Mouse (Mus musculus): ENCODE measurements around the gene LTO1. TPM values are rescaled to one million over a fixed set of nuclear protein-coding genes. Genes with fewer than 3 reads are reported as not detected.
A peak's percentile ranks its signal among the peaks of the same experiment; 100 is the strongest.
"Not testable (repeated sequence)": the region's sequence is repeated elsewhere in the genome, so short reads cannot be mapped to it uniquely, and the experiment has no call there.

Gene LTO1
- polyA plus RNA-seq, 2 experiments = 22.0 to 46.5 TPM

- Histone ChIP-seq H3K27me3 (ENCODE audit: control insufficient read depth, insufficient read depth, low read length) (peaks cover 55% of the 10 kb centered on the region), H3K4me2 (replicated peaks; ENCODE audit: low read depth, low read length, severe bottlenecking) (peak within 1 kb of the TSS; percentile 79), H3K9me3 (ENCODE audit: control insufficient read depth, low read length) (no peaks in the 10 kb centered on the region), H3K27ac (replicated peaks; ENCODE audit: low read depth, low read length) (no peak within 1 kb of the TSS), H3K4me1 (ENCODE audit: control insufficient read depth, insufficient read depth, low read length) (peaks cover 6% of the 10 kb centered on the region), H3K4me3 (replicated peaks; ENCODE audit: low read length) (peak within 1 kb of the TSS; percentile 40), H3K9ac (ENCODE audit: low read depth, low read length, severe bottlenecking) (peak within 1 kb of the TSS; percentile 46; the same call in 1 of the 2 replicates), H3K36me3 (ENCODE audit: control insufficient read depth, insufficient read depth, low read length) (no peaks in the 10 kb centered on the region)
- DNase-seq (ENCODE audit: low spot score) (no peak), ATAC-seq (ENCODE audit: low FRiP score, low read depth) (no peak)
- TF ChIP-seq POLR2A (IDR thresholded peaks at IDR 0.05; ENCODE audit: borderline replicate concordance, extremely low read depth, insufficient read depth, insufficient read length) = no peak
- WGBS = 1% methylated on average over 55 of the region's 65 CpGs
Observed at GRCm38 (mm10) chr7:144896294-144897218, 18.3 kb upstream of the LTO1 start, which contains the start of gene Fgf15. TSS of gene Fgf15 (plus strand) at chr7:144896531.

- no peak overlapping the region for H3K27ac ChIP-seq (replicated peaks; ENCODE audit: low read depth, low read length)
- no peak overlapping the region for H3K4me2 ChIP-seq (replicated peaks; ENCODE audit: low read depth, low read length, severe bottlenecking)
- H3K4me1 ChIP-seq (ENCODE audit: control insufficient read depth, insufficient read depth, low read length) = peaks cover 6% of the 10 kb centered on the region
- no peak for DNase-seq (ENCODE audit: low spot score)
- 50% methylated on average over 6 of the region's 6 CpGs for WGBS
- no peak overlapping the region for H3K4me3 ChIP-seq (replicated peaks; ENCODE audit: low read length)
- no peak overlapping the region for H3K9ac ChIP-seq (ENCODE audit: low read depth, low read length, severe bottlenecking)
- H3K27me3 ChIP-seq (ENCODE audit: control insufficient read depth, insufficient read depth, low read length) = peaks cover 55% of the 10 kb centered on the region
- no peak for ATAC-seq (ENCODE audit: low FRiP score, low read depth)
- TF ChIP-seq POLR2A (IDR thresholded peaks at IDR 0.05; ENCODE audit: borderline replicate concordance, extremely low read depth, insufficient read depth, insufficient read length) = no peak
- H3K9me3 ChIP-seq (ENCODE audit: control insufficient read depth, low read length) = no peaks in the 10 kb centered on the region
- no peaks in the 10 kb centered on the region for H3K36me3 ChIP-seq (ENCODE audit: control insufficient read depth, insufficient read depth, low read length)
Observed at GRCm38 (mm10) chr7:144898506-144898905, 16.4 kb upstream of the LTO1 start.

GRCm38 (mm10) chr7:144905514-144905913 lies 9.4 kb upstream of the LTO1 start:
- WGBS = 95% methylated on average over 3 of the region's 3 CpGs
- ATAC-seq (ENCODE audit: low FRiP score, low read depth); DNase-seq (ENCODE audit: low spot score); H3K9ac ChIP-seq (ENCODE audit: low read depth, low read length, severe bottlenecking); H3K27me3 ChIP-seq (ENCODE audit: control insufficient read depth, insufficient read depth, low read length); H3K4me3 ChIP-seq (replicated peaks; ENCODE audit: low read length); H3K27ac ChIP-seq (replicated peaks; ENCODE audit: low read depth, low read length); H3K4me1 ChIP-seq (ENCODE audit: control insufficient read depth, insufficient read depth, low read length); H3K36me3 ChIP-seq (ENCODE audit: control insufficient read depth, insufficient read depth, low read length); H3K4me2 ChIP-seq (replicated peaks; ENCODE audit: low read depth, low read length, severe bottlenecking); H3K9me3 ChIP-seq (ENCODE audit: control insufficient read depth, low read length): not testable (repeated sequence)

GRCm38 (mm10) chr7:144906708-144907397 lies 8.0 kb upstream of the LTO1 start:
- 0 out of 2 replicates have a peak, but pooled peaks cover 3% of the 10 kb centered on the region for H3K4me1 ChIP-seq (ENCODE audit: control insufficient read depth, insufficient read depth, low read length)
- no peak overlapping the region for H3K9ac ChIP-seq (ENCODE audit: low read depth, low read length, severe bottlenecking)
- ATAC-seq (ENCODE audit: low FRiP score, low read depth) (0 out of 2 replicates have a peak, but pooled peaks have one; percentile 25), DNase-seq (ENCODE audit: low spot score) (peak; percentile 55)
- WGBS = 13% methylated on average over 28 of the region's 28 CpGs
- no peaks in the 10 kb centered on the region for H3K36me3 ChIP-seq (ENCODE audit: control insufficient read depth, insufficient read depth, low read length)
- H3K9me3 ChIP-seq (ENCODE audit: control insufficient read depth, low read length) = 0 out of 2 replicates have a peak, but pooled peaks cover 5% of the 10 kb centered on the region
- H3K4me3 ChIP-seq (replicated peaks; ENCODE audit: low read length) = no peak overlapping the region
- peaks cover 8% of the 10 kb centered on the region; the same call in 1 of the 2 replicates for H3K27me3 ChIP-seq (ENCODE audit: control insufficient read depth, insufficient read depth, low read length)
- no peak overlapping the region for H3K27ac ChIP-seq (replicated peaks; ENCODE audit: low read depth, low read length)
- TF ChIP-seq POLR2A (IDR thresholded peaks at IDR 0.05; ENCODE audit: borderline replicate concordance, extremely low read depth, insufficient read depth, insufficient read length) = no peak
- H3K4me2 ChIP-seq (replicated peaks; ENCODE audit: low read depth, low read length, severe bottlenecking) = peak overlapping the region; percentile 30; the same call in 1 of the 2 replicates

GRCm38 (mm10) chr7:144907793-144908192 lies 7.1 kb upstream of the LTO1 start:
- H3K36me3 ChIP-seq (ENCODE audit: control insufficient read depth, insufficient read depth, low read length) = no peaks in the 10 kb centered on the region
- H3K9ac ChIP-seq (ENCODE audit: low read depth, low read length, severe bottlenecking) = no peak overlapping the region
- H3K4me3 ChIP-seq (replicated peaks; ENCODE audit: low read length) = no peak overlapping the region
- no peak overlapping the region for H3K27ac ChIP-seq (replicated peaks; ENCODE audit: low read depth, low read length)
- WGBS = 11% methylated on average over 8 of the region's 8 CpGs
- DNase-seq (ENCODE audit: low spot score) (no peak), ATAC-seq (ENCODE audit: low FRiP score, low read depth) (no peak)
- peaks cover 8% of the 10 kb centered on the region; the same call in 1 of the 2 replicates for H3K27me3 ChIP-seq (ENCODE audit: control insufficient read depth, insufficient read depth, low read length)
- no peak for TF ChIP-seq POLR2A (IDR thresholded peaks at IDR 0.05; ENCODE audit: borderline replicate concordance, extremely low read depth, insufficient read depth, insufficient read length)
- H3K9me3 ChIP-seq (ENCODE audit: control insufficient read depth, low read length) = 0 out of 2 replicates have a peak, but pooled peaks cover 5% of the 10 kb centered on the region
- 0 out of 2 replicates have a peak, but pooled peaks cover 3% of the 10 kb centered on the region for H3K4me1 ChIP-seq (ENCODE audit: control insufficient read depth, insufficient read depth, low read length)
- H3K4me2 ChIP-seq (replicated peaks; ENCODE audit: low read depth, low read length, severe bottlenecking) = no peak overlapping the region
